Mouse (Mus musculus) intestine, embryonic 16.5 days (tissue): ENCODE results near the gene Atg9b. TPM values are rescaled to one million over a fixed set of nuclear protein-coding genes. Genes with fewer than 3 reads are reported as not detected.

ENCODE experiments used
- ATAC-seq: fragments of 200-750 bp; cut with Nextera tagmentation; 2 replicates; pipeline ENCODE4 v1.8.0; 2017; ENCODE audit warnings: moderate TSS enrichment, moderate library complexity
- H3K27ac ChIP-seq: fragments of 300-500 bp; sonication (generic); 2 replicates; pipeline ENCODE4 v1.5.1; 2014; ENCODE audit warnings: mild to moderate bottlenecking, low read length
- H3K27me3 ChIP-seq: fragments of 300-500 bp; sonication (generic); replicated peaks from 2 replicates; pipeline ENCODE4 v1.6.1; 2014; ENCODE audit warnings: low read length, control low read depth, mixed read lengths; ENCODE audit not compliant: control insufficient read depth, insufficient read depth
- H3K36me3 ChIP-seq: fragments of 300-500 bp; sonication (generic); 2 replicates; pipeline ENCODE4 v1.6.1; 2014; ENCODE audit warnings: low read length, control low read depth; ENCODE audit not compliant: control insufficient read depth, insufficient read depth
- H3K4me1 ChIP-seq: fragments of 300-500 bp; sonication (generic); 2 replicates; pipeline ENCODE4 v1.6.1; 2014; ENCODE audit warnings: low read length, control low read depth, mixed read lengths; ENCODE audit not compliant: control insufficient read depth, insufficient read depth
- H3K4me2 ChIP-seq: fragments of 300-500 bp; sonication (generic); 2 replicates; pipeline ENCODE4 v1.6.1; 2014; ENCODE audit warnings: low read depth, low read length, control low read depth
- H3K4me3 ChIP-seq: fragments of 300-500 bp; sonication (generic); 2 replicates; pipeline ENCODE4 v1.5.1; 2014; ENCODE audit warnings: mild to moderate bottlenecking, low read length
- H3K9ac ChIP-seq: fragments of 300-500 bp; sonication (generic); 2 replicates; pipeline ENCODE4 v1.6.1; 2014; ENCODE audit warnings: low read depth, low read length
- H3K9me3 ChIP-seq: fragments of 300-500 bp; sonication (generic); 2 replicates; pipeline ENCODE4 v1.6.1; 2016; ENCODE audit warnings: low read length, control low read depth; ENCODE audit not compliant: control insufficient read depth
- WGBS: fragments of 180-500 bp; shearing (Covaris S2); extraction: QIAGEN DNeasy Blood & Tissue Kit; methylation state at CpG from one replicate; pipeline ENCODE4 v1.1.7; 2014; 5-methylcytosine and 5-hydroxymethylcytosine counted together
- polyA plus RNA-seq: library from polyadenylated mRNA; unstranded; fragments of >200 nt; fragmentation: Nextera tagmentation; extraction: Ambion mirVana; gene quantifications from 2 replicates; pipeline ENCODE4 v1.2.1, GENCODE M21; 2015

Atg9b gene
- polyA plus RNA-seq, 1 experiment from 2014 or later: 1.7 TPM

- peak overlapping the region; percentile 56 for H3K4me3 ChIP-seq
- under 1% methylated on average over 30 of the region's 30 CpGs for WGBS
- peak overlapping the region; percentile 48; the same call in 1 of the 2 replicates for H3K27ac ChIP-seq
- ATAC-seq: no peak
- peaks cover 10% of the 10 kb centered on the region; the same call in 1 of the 2 replicates for H3K27me3 ChIP-seq
- H3K9me3 ChIP-seq: no peaks in the 10 kb centered on the region
- no peaks in the 10 kb centered on the region for H3K36me3 ChIP-seq
- peak overlapping the region; percentile 96 for H3K4me2 ChIP-seq
- peaks cover 77% of the 10 kb centered on the region for H3K4me1 ChIP-seq
- H3K9ac ChIP-seq: peak overlapping the region; percentile 60
Measured at GRCm38 (mm10) chr5:24348546-24348945, 43.4 kb downstream of the Atg9b start.

GRCm38 (mm10) chr5:24348128-24348527, 43.8 kb downstream of the Atg9b start:
- Histone ChIP-seq H3K4me1 (peaks cover 78% of the 10 kb centered on the region), H3K27ac (peak overlapping the region; percentile 48; the same call in 1 of the 2 replicates), H3K4me2 (peak overlapping the region; percentile 96), H3K27me3 (peaks cover 10% of the 10 kb centered on the region; the same call in 1 of the 2 replicates), H3K4me3 (peak overlapping the region; percentile 56), H3K9ac (peak overlapping the region; percentile 60), H3K36me3 (no peaks in the 10 kb centered on the region), H3K9me3 (no peaks in the 10 kb centered on the region)
- under 1% methylated on average over 41 of the region's 41 CpGs for WGBS
- ATAC-seq: peak; percentile 52

DNA sequence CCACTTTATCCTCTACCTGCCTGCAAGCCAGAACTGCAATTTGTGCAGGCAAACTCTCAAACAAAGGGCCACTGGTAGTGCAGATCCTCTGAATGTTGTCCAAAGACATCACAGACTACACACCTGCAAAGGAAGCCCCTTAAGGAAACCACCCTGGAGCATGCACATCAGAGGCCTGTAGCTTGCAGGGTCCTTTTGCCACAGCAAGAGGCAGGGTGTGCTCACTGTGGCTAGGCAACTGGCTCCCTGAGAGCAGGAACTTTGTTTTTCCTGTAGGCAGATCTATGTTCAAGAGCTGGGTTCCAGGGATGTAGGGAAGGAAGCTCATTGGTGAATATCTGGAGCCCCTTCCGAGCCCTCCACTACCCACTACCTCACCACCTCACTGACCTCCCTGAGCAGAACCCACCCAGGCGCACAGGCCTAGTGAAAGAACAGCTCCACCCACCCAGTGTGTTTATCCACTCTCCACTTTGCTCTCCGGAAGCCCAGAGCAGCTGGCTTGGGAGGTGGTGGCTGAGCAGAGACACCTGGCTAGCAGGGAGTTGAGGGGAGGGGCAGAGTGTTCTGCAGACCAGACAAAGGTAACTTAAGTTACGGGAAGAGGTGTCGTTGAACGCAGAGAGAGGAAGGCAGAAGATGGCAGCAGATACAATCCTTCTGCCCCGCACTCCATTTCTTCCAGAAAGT, 44.6 kb downstream of the Atg9b start:
- Histone ChIP-seq H3K9ac (no peak overlapping the region), H3K9me3 (no peaks in the 10 kb centered on the region), H3K4me1 (peaks cover 78% of the 10 kb centered on the region), H3K27ac (peak overlapping the region; percentile 19; the same call in 1 of the 2 replicates), H3K36me3 (no peaks in the 10 kb centered on the region), H3K4me2 (no peak overlapping the region; the same call in 1 of the 2 replicates), H3K4me3 (no peak overlapping the region; the same call in 1 of the 2 replicates), H3K27me3 (peaks cover 10% of the 10 kb centered on the region; the same call in 1 of the 2 replicates)
- WGBS: 38% methylated on average over 7 of the region's 7 CpGs
- ATAC-seq: no peak

- no peak overlapping the region for H3K27ac ChIP-seq
- H3K9me3 ChIP-seq: no peaks in the 10 kb centered on the region
- no peak for ATAC-seq
- 86% methylated on average over 7 of the region's 7 CpGs for whole genome bisulfite sequencing
- peaks cover 72% of the 10 kb centered on the region for H3K4me1 ChIP-seq
- H3K9ac ChIP-seq: no peak overlapping the region
- H3K4me3 ChIP-seq: no peak overlapping the region
- H3K4me2 ChIP-seq: no peak overlapping the region
- H3K36me3 ChIP-seq: no peaks in the 10 kb centered on the region
- peaks cover 10% of the 10 kb centered on the region; the same call in 1 of the 2 replicates for H3K27me3 ChIP-seq
Measured at GRCm38 (mm10) chr5:24346313-24346712, 45.6 kb downstream of the Atg9b start.

DNA sequence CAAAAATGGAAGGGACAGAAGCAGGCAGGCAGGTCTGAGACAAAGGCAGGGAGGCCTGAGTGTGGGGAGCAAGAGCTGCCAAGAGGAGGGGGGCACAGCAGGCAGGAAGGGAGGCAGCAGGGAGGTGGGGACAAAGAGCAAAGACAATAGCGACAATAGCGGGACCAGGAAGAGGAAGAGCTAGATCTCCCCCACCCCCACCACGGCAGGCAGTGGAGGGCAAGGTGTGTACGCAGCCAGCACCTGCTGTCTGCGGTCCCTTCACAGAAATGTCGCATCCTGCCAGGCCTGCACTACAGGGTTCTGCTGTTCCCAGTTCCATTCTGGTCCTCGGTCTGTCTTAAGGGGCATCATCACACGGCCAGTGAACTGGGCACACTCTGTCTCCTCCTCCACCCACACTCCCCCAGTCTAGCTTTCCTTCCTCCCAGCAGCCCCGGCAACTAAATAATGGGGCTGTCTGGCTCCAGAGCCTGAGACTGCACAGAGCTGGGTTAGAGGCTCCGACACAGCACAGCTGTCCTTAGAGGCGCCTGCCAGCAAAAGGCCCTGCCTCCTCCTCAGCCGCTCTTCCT, 47.4 kb downstream of the Atg9b start:
- Histone ChIP-seq H3K9ac (peak overlapping the region; percentile 27; the same call in 1 of the 2 replicates), H3K4me1 (peaks cover 55% of the 10 kb centered on the region), H3K27me3 (no peaks in the 10 kb centered on the region), H3K36me3 (no peaks in the 10 kb centered on the region), H3K9me3 (no peaks in the 10 kb centered on the region), H3K27ac (peak overlapping the region; percentile 75), H3K4me2 (peak overlapping the region; percentile 28), H3K4me3 (peak overlapping the region; percentile 13; the same call in 1 of the 2 replicates)
- 15% methylated on average over 12 of the region's 12 CpGs for WGBS
- peak; percentile 72 for ATAC-seq

DNA sequence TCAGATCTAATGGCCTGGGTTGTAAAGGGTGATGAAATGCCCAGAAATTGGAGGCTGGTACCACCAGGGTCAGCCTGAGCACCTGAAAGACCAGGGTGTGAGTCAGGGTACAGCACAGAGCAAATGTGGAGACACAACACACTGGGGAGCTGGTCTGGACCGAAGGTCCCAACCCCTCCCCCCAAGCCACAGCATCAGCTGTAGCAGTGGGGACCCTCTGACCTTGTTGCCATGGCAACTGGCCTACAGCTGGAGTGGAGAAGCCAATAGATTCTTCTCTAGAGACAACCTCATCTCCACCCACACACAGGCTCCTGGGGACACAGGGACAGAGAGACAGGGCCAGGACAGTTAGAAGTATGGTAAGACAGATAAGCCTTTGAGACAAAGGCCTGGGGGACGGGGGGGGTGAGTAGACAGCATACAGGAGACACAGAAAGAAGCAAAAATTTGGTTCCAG, 47.9 kb downstream of the Atg9b start:
- Histone ChIP-seq H3K27ac (peak overlapping the region; percentile 75), H3K9ac (peak overlapping the region; percentile 31), H3K4me1 (peaks cover 50% of the 10 kb centered on the region), H3K4me2 (peak overlapping the region; percentile 28), H3K27me3 (no peaks in the 10 kb centered on the region), H3K36me3 (no peaks in the 10 kb centered on the region), H3K9me3 (no peaks in the 10 kb centered on the region), H3K4me3 (no peak overlapping the region)
- WGBS: 25% methylated on average over 2 of the region's 2 CpGs
- ATAC-seq: no peak

GRCm38 (mm10) chr5:24343379-24343778, 48.6 kb downstream of the Atg9b start:
- no peaks in the 10 kb centered on the region for H3K9me3 ChIP-seq
- H3K4me3 ChIP-seq: no peak overlapping the region
- no peaks in the 10 kb centered on the region for H3K36me3 ChIP-seq
- ATAC-seq: no peak
- peak overlapping the region; percentile 31 for H3K9ac ChIP-seq
- peaks cover 43% of the 10 kb centered on the region for H3K4me1 ChIP-seq
- H3K27me3 ChIP-seq: no peaks in the 10 kb centered on the region
- no peak overlapping the region for H3K4me2 ChIP-seq
- H3K27ac ChIP-seq: peak overlapping the region; percentile 75

DNA sequence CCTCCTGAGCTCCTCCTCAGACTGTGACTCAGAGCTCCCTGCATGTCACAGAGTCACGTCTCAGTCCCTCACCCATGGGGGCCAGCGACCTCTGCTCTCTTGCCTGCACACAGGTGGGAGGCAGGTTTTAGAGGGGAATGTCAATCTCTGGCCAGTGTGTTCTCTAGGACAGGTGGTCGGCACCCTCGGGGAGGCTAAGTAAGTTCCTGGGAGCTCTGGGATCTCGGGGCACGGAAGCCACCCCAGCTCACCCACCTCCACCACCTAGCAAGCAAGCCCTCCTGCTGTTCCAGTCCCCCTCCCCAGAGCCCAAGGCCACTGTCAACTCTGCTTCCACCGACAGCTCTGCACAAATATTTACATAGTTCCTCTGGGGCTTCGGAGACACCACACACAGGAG, 49.0 kb downstream of the Atg9b start:
- H3K4me1 ChIP-seq: peaks cover 41% of the 10 kb centered on the region
- H3K9me3 ChIP-seq: no peaks in the 10 kb centered on the region
- H3K9ac ChIP-seq: peak overlapping the region; percentile 15; the same call in 1 of the 2 replicates
- H3K4me3 ChIP-seq: no peak overlapping the region
- no peaks in the 10 kb centered on the region for H3K27me3 ChIP-seq
- ATAC-seq: 0 out of 2 replicates have a peak, but pooled peaks have one; percentile 19
- no peaks in the 10 kb centered on the region for H3K36me3 ChIP-seq
- no peak overlapping the region for H3K4me2 ChIP-seq
- 21% methylated on average over 8 of the region's 8 CpGs for WGBS
- H3K27ac ChIP-seq: peak overlapping the region; percentile 75

DNA sequence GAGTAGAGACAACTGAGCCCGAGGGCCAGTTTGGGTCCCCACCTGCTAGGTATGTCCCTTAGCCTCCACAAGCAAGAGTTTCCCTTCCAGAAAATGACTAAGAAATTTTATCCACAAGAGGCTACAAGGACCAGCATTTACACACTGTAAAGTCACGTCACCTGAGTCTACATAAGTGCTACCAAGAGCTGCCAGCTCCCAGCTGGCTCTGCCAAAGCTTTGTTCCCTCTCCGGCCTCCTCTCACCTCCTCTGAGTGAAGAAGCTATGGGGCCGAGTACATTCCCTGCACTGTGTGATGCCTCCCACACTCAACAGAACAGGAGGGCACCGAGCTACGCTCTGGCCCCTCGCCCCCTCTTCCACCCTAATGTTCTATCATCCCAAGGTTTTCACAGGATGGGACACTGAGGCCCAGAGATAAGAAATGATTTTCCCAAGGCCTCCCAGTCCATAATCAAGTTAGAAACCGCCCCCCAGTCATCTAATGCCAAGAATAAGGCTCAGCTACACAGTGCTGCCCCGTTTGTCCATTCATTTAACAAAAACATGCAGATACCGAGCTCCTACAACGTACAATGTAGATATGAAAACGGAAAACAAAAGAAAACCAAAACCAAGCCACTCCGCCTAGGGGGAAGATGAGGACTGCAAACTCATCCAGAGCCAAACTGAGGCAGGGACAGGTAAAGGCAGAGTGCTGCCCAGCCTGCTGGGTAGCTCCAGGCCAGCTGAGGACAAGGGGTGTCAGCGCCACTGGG, 49.6 kb downstream of the Atg9b start:
- no peaks in the 10 kb centered on the region for H3K27me3 ChIP-seq
- ATAC-seq: no peak
- no peaks in the 10 kb centered on the region for H3K36me3 ChIP-seq
- H3K4me2 ChIP-seq: no peak overlapping the region
- no peaks in the 10 kb centered on the region for H3K9me3 ChIP-seq
- peaks cover 39% of the 10 kb centered on the region for H3K4me1 ChIP-seq
- H3K4me3 ChIP-seq: no peak overlapping the region
- no peak overlapping the region for H3K27ac ChIP-seq
- 70% methylated on average over 14 of the region's 14 CpGs for WGBS
- peak overlapping the region; percentile 15; the same call in 1 of the 2 replicates for H3K9ac ChIP-seq
